Mouse (Mus musculus) ES-E14 (cell line): ENCODE results near the gene Psme2. TPM values are rescaled to one million over a fixed set of nuclear protein-coding genes. Genes with fewer than 3 reads are reported as not detected.

Experiments used
- DNase-seq: peaks from one replicate; pipeline ENCODE4 v3.0.0-alpha.2; 2013; ENCODE audit warnings: low read depth, low spot score
- H3K27ac ChIP-seq: 2 replicates; pipeline ENCODE4 v1.5.1; 2012; ENCODE audit warnings: low read depth, mild to moderate bottlenecking, low read length, moderate library complexity, mixed read lengths; ENCODE audit not compliant: poor library complexity, insufficient read depth, severe bottlenecking
- H3K36me3 ChIP-seq: 2 replicates; pipeline ENCODE4 v1.6.1; 2012; ENCODE audit warnings: mild to moderate bottlenecking, low read length, moderate library complexity, mixed read lengths; ENCODE audit not compliant: control insufficient read depth, poor library complexity, insufficient read depth, severe bottlenecking
- H3K4me1 ChIP-seq, 2 experiments: fragments of 150-350 bp in 1 of 2; sonication (generic) in 1 of 2; 2 replicates each; pipeline ENCODE4 v1.6.1; 2012; ENCODE audit warnings: low read length in 2 of 2, mild to moderate bottlenecking in 1 of 2, mixed read lengths in 1 of 2; ENCODE audit not compliant: control insufficient read depth in 2 of 2, insufficient read depth in 2 of 2, poor library complexity in 1 of 2
- H3K4me3 ChIP-seq, 2 experiments: fragments of 150-350 bp in 1 of 2; sonication (generic) in 1 of 2; 2 replicates each; pipeline ENCODE4 v1.5.1; 2012; ENCODE audit warnings: low read length in 2 of 2, low read depth in 1 of 2, mild to moderate bottlenecking in 1 of 2, mixed read lengths in 1 of 2; ENCODE audit not compliant: insufficient read depth in 1 of 2, poor library complexity in 1 of 2, severe bottlenecking in 1 of 2
- H3K9ac ChIP-seq: 2 replicates; pipeline ENCODE4 v1.6.1; 2012; ENCODE audit warnings: low read depth, mild to moderate bottlenecking, low read length, mixed read lengths; ENCODE audit not compliant: poor library complexity, insufficient read depth, severe bottlenecking
- H3K9me3 ChIP-seq: fragments of 150-350 bp; sonication (generic); 2 replicates; pipeline ENCODE4 v1.6.1; 2012; ENCODE audit warnings: low read depth, mild to moderate bottlenecking, low read length; ENCODE audit not compliant: control insufficient read depth, insufficient read depth
- CHD2 ChIP-seq: IDR thresholded peaks from 2 replicates; pipeline ENCODE4 v1.6.1; 2014; ENCODE audit warnings: mild to moderate bottlenecking, low read depth, low read length, inconsistent platforms
- HCFC1 ChIP-seq: IDR thresholded peaks from 2 replicates; pipeline ENCODE4 v1.6.1; 2012; ENCODE audit warnings: low read length, inconsistent platforms, borderline replicate concordance; ENCODE audit not compliant: insufficient read depth
- MAFK ChIP-seq: IDR thresholded peaks from 2 replicates; pipeline ENCODE4 v1.6.1; 2014; ENCODE audit warnings: mild to moderate bottlenecking, low read depth, low read length, inconsistent platforms; ENCODE audit not compliant: insufficient read depth
- ZC3H11A ChIP-seq: IDR thresholded peaks from 2 replicates; pipeline ENCODE4 v1.6.1; 2012; ENCODE audit warnings: low read depth, mild to moderate bottlenecking, inconsistent platforms, low read length, borderline replicate concordance
- ZNF384 ChIP-seq: IDR thresholded peaks from 2 replicates; pipeline ENCODE4 v1.6.1; 2012; ENCODE audit warnings: low read depth, low read length, inconsistent platforms
- in situ Hi-C, 2 experiments: fragments of 600-800 bp; cut with MboI; formaldehyde crosslinking; loops; one replicate each; pipeline ENCODE4 v1.15.1; 2025; ENCODE audit warnings: low sequenced_read_pairs in 2 of 2, inconsistent platforms in 1 of 2; ENCODE audit not compliant: unreplicated experiment in 2 of 2
- total RNA-seq: library from RNA; depleted of rRNA; stranded (reverse); fragments of 300-350 nt; gene quantifications from 2 replicates; pipeline ENCODE4 v1.2.3, GENCODE M21; 2012

The Psme2 gene
- total RNA-seq, 1 experiment: 44.0 TPM

DNA sequence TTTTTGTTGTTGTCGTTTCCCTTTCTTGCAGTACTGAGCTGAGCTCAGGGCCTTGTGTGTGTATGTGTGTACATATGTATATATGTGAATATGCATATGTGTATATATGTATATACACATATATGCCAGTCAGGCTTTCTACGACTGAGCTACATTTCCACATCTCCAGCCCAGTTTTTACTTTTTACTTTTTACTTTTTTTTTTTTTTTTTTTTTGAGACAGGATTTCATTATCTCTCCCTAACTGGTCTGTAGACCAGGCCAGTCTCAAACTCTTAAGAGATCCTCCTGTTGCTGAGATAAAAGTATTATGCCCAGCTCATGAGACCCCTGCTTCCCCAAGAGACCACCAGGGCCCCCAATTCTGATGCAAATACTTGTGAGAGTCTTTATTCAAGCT, 25.9 kb upstream of the Psme2 start:
- in situ Hi-C loops: no loop called here
- no peak for DNase-seq
- no peaks in the 10 kb centered on the region for H3K9me3 ChIP-seq

DNA sequence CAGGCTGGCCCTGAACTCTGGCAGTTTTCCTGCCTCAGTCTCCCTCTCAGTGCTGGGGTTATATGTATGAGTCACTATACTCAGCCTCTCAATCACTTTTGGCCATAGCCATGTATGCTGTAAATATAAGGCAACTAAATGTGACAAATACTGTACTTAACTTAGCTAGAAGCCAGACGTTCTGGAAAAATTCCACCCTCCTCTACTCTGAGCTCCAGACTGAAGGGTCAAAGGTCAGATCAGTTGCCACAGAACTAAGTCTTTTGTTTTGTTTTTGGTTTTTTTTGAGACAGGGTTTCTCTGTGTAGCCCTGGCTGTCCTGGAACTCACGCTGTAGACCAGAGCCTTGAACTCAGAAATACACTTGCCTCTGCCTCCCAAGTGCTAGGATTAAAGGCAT, 25.0 kb upstream of the Psme2 start:
- H3K9me3 ChIP-seq: no peaks in the 10 kb centered on the region
- no peak for TF ChIP-seq HCFC1
- no peak for TF ChIP-seq ZNF384
- TF ChIP-seq CHD2: no peak
- H3K4me1 ChIP-seq: peaks cover 0 to 8% of the 10 kb centered on the region in 2 experiments; a peak in 2 of 4 replicates
- no peak for DNase-seq
- no peak overlapping the region for H3K9ac ChIP-seq
- in situ Hi-C loops: no loop called here
- H3K36me3 ChIP-seq: no peaks in the 10 kb centered on the region; the same call in 1 of the 2 replicates
- H3K27ac ChIP-seq: no peak overlapping the region
- no peak overlapping the region for H3K4me3 ChIP-seq

More for the DNA sequence above, 25.9 kb upstream of the Psme2 start:
- Histone ChIP-seq H3K27ac (no peak overlapping the region), H3K9ac (no peak overlapping the region), H3K4me1 (peaks cover 0 to 8% of the 10 kb centered on the region in 2 experiments; a peak in 2 of 4 replicates), H3K4me3 (no peak overlapping the region), H3K36me3 (no peaks in the 10 kb centered on the region; the same call in 1 of the 2 replicates)
- no peak for TF ChIP-seq MAFK
- TF ChIP-seq ZC3H11A: no peak
- TF ChIP-seq HCFC1: no peak
- TF ChIP-seq ZNF384: no peak
- TF ChIP-seq CHD2: no peak

DNA sequence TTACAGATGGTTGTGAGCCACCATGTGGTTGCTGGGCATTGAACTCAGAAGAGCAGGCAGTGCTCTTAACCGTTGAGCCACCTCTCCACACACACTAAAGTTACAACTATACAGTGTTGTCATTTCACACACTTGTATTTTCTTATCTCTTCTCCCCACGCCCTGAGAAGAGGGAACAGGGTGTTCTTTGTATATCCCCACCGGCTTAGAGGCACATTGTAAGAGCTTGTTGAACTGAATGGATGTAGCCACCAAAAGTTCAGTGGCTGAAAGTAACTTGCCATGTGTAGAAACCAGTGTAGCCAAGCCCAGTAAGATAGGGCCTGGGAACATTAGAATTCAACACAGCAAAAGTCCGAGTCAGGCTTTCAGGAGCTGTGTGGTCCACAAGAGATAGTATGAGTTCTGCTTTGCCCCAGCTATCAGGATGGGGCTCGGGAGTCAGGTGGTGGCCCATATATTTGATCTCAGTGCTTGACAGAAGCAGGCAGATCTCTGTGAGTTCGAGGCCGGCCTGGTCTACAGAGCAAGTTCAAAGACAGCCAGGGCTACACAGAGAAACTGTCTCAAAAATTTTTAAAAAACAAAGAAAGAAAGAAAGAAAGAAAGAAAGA, 23.8 kb upstream of the Psme2 start:
- Histone ChIP-seq H3K9me3 (no peaks in the 10 kb centered on the region), H3K27ac (no peak overlapping the region), H3K4me3 (no peak overlapping the region), H3K4me1 (peaks cover 0 to 8% of the 10 kb centered on the region in 2 experiments; a peak in 2 of 4 replicates), H3K36me3 (peaks cover 2% of the 10 kb centered on the region; the same call in 1 of the 2 replicates), H3K9ac (no peak overlapping the region)
- no peak for DNase-seq
- in situ Hi-C loops: no loop called here
- TF ChIP-seq ZNF384: no peak
- TF ChIP-seq HCFC1: no peak
- TF ChIP-seq ZC3H11A: no peak
- no peak for TF ChIP-seq MAFK
- TF ChIP-seq CHD2: no peak

DNA sequence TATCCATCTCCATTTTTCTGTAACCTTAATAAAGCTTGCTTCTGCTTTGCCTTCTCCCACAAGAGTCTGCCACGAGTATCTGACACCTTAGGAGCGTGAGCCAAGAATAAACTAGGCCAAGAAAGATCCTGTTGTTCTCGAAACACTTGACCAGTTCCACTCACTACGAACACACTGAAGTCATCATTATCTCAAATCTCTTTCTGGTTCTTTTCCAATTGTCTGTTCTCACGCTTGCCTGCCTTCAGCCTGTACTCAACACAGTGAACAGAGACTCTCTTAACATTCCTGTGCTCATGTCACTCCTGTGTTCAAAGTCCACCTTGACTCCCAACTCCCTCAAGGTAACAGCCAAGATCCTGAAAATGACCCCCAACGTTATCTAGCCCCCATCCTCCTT, 22.4 kb upstream of the Psme2 start:
- peaks cover 0 to 2% of the 10 kb centered on the region in 2 experiments; a peak in 1 of 4 replicates for H3K4me1 ChIP-seq
- no peak overlapping the region for H3K9ac ChIP-seq
- in situ Hi-C loops: no loop called here
- H3K36me3 ChIP-seq: peaks cover 9% of the 10 kb centered on the region
- no peak overlapping the region for H3K4me3 ChIP-seq
- no peak for TF ChIP-seq ZNF384
- no peak for TF ChIP-seq MAFK
- TF ChIP-seq HCFC1: no peak
- no peak for TF ChIP-seq CHD2
- no peak for TF ChIP-seq ZC3H11A
- no peak overlapping the region for H3K27ac ChIP-seq
- H3K9me3 ChIP-seq: no peaks in the 10 kb centered on the region
- no peak for DNase-seq

DNA sequence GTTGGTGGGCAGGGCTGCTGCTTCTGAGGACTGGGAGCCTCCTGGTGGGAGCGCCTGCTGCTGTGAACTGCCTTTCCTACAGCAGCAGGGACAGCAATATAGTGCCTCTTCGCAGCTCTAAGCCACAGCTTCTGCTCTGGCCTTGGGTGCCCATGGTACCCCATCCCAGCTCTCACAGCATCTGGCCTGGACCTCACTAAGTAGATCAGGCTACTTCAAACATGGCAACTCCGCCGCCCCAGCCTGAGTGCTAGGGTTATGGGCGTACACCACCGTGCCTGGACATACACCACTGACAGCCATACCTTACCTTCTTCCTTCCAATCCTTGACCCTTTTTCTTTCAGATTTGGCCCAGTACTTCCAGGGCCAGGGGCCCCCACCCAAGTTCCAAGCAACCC, 17.4 kb upstream of the Psme2 start:
- in situ Hi-C loops: no loop called here
- Histone ChIP-seq H3K4me3 (no peak overlapping the region), H3K9ac (no peak overlapping the region), H3K9me3 (no peaks in the 10 kb centered on the region), H3K36me3 (peaks cover 29% of the 10 kb centered on the region), H3K27ac (no peak overlapping the region), H3K4me1 (peaks cover 0 to 9% of the 10 kb centered on the region in 2 experiments; a peak in 2 of 4 replicates)
- DNase-seq: no peak
- TF ChIP-seq HCFC1 (no peak), MAFK (no peak), CHD2 (no peak), ZC3H11A (no peak), ZNF384 (no peak)
